Mouse (Mus musculus) T-cell, adult 2 months (primary cell): ENCODE data around the gene Cnbp.

Experiments used
- DNase-seq: peaks from one replicate; pipeline ENCODE4 v3.0.0; 2022; ENCODE audit warnings: low spot score

Cnbp gene

GRCm38 (mm10) chr6:87850900-87851614 is at the start of gene Cnbp:
Cnbp (minus strand) TSS chr6:87851106.
- peak; percentile 97 for DNase-seq

GRCm38 (mm10) chr6:87898028-87898427 is 47.1 kb upstream of the Cnbp start:
- no peak for DNase-seq

GRCm38 (mm10) chr6:87893931-87894330 is 43.0 kb upstream of the Cnbp start:
- no peak for DNase-seq

GRCm38 (mm10) chr6:87887594-87888233 is 36.8 kb upstream of the Cnbp start, which contains the start of gene Copg1:
Copg1 (plus strand) TSS chr6:87887814.
- peak; percentile 100 for DNase-seq

- DNase-seq = no peak
Observed at GRCm38 (mm10) chr6:87886721-87887120, 35.8 kb upstream of the Cnbp start.

- no peak for DNase-seq
Observed at GRCm38 (mm10) chr6:87882816-87883215, 31.9 kb upstream of the Cnbp start.

GRCm38 (mm10) chr6:87882221-87882620 is 31.3 kb upstream of the Cnbp start:
- DNase-seq = no peak

GRCm38 (mm10) chr6:87879628-87880027 is 28.7 kb upstream of the Cnbp start:
- DNase-seq = no peak

GRCm38 (mm10) chr6:87879010-87879409 is 28.1 kb upstream of the Cnbp start:
- DNase-seq = no peak

- no peak for DNase-seq
Observed at GRCm38 (mm10) chr6:87876068-87876643, 25.2 kb upstream of the Cnbp start.

GRCm38 (mm10) chr6:87875562-87875961 is 24.7 kb upstream of the Cnbp start:
- no peak for DNase-seq

GRCm38 (mm10) chr6:87875083-87875482 is 24.2 kb upstream of the Cnbp start:
- DNase-seq = no peak

GRCm38 (mm10) chr6:87873963-87874362 is 23.1 kb upstream of the Cnbp start:
- no peak for DNase-seq

- no peak for DNase-seq
Observed at GRCm38 (mm10) chr6:87873104-87873503, 22.2 kb upstream of the Cnbp start.

GRCm38 (mm10) chr6:87871240-87871639 is 20.3 kb upstream of the Cnbp start:
- DNase-seq = no peak

GRCm38 (mm10) chr6:87870440-87870839 is 19.5 kb upstream of the Cnbp start:
- DNase-seq = no peak

GRCm38 (mm10) chr6:87868871-87869506 is 18.1 kb upstream of the Cnbp start:
- no peak for DNase-seq

GRCm38 (mm10) chr6:87867256-87867655 is 16.4 kb upstream of the Cnbp start:
- no peak for DNase-seq

- no peak for DNase-seq
Observed at GRCm38 (mm10) chr6:87866211-87866610, 15.3 kb upstream of the Cnbp start.

GRCm38 (mm10) chr6:87857071-87857470 is 6.2 kb upstream of the Cnbp start:
- no peak for DNase-seq

- no peak for DNase-seq
Observed at GRCm38 (mm10) chr6:87853446-87853845, 2.5 kb upstream of the Cnbp start.

GRCm38 (mm10) chr6:87851871-87852270 is 965 bp upstream of the Cnbp start:
- DNase-seq = no peak
